22 mouse cellular contexts compared by ENCODE assay signal in the genomic region with DNA sequence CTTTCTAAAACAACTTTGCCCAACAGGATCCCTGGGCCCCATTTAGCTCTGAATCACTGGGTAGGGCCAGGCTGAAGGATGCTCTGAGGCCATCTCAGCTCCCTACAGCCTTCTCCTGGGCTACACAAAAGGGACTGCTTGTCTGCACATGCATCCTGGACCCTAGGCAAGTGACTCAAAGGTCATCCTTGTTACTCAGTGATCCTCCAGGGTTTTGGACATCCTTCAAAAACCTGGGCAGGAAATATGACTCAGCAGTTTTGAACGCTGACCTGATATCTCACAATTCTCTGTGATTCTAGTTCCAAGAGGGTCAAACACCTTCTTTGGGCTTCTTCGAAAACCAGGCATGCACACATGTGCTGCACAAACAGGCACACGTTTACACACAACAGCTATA. TPM values are rescaled to one million over a fixed set of nuclear protein-coding genes. Genes with fewer than 3 reads are reported as not detected.
A peak's percentile ranks its signal among the peaks of the same experiment; 100 is the strongest.
DNase-seq lines count a peak whose midpoint lies in the region; ATAC-seq and TF ChIP-seq lines count a peak whose summit lies in the region.
"Had no signal": no experiment of that assay in that cellular context is flagged by ENCODE, and none has a peak within 500 bp of the region (broad histone marks: within the 10 kb centered on the region; RNA-seq: fewer than 3 reads in every experiment).

No protein-coding gene starts in this region.

- H3K27me3 ChIP-seq in kidney, embryonic 14.5 days (ENCODE audit: control insufficient read depth, insufficient read depth, low read length), result no peaks in the 10 kb centered on the region
- no peaks in the 10 kb centered on the region for H3K27me3 ChIP-seq in ES-Bruce4 (ENCODE audit: control insufficient read depth, insufficient read depth, low read length, poor library complexity, severe bottlenecking)
- H3K27me3 ChIP-seq: limb, embryonic 15.5 days had no signal

- H3K36me3 ChIP-seq in kidney, embryonic 14.5 days (ENCODE audit: control insufficient read depth, insufficient read depth, low read length), result no peaks in the 10 kb centered on the region
- no peaks in the 10 kb centered on the region for H3K36me3 ChIP-seq in ES-Bruce4 (ENCODE audit: control insufficient read depth, insufficient read depth, low read length, poor library complexity, severe bottlenecking)
- H3K36me3 ChIP-seq: limb, embryonic 15.5 days had no signal

- H3K27ac ChIP-seq in kidney, embryonic 14.5 days (ENCODE audit: low read depth, low read length), result no peak overlapping the region
- peak overlapping the region; percentile 22 for H3K27ac ChIP-seq in ES-Bruce4 (ENCODE audit: insufficient read depth, low read length)
- H3K27ac ChIP-seq: hindbrain, postnatal 0 days; layer of hippocampus, adult 2 months; limb, embryonic 15.5 days had no signal

- ATAC-seq in kidney, embryonic 14.5 days (ENCODE audit: low FRiP score, low TSS enrichment), result no peak
- ATAC-seq: forebrain, embryonic 14.5 days; hindbrain, postnatal 0 days; intestine, postnatal 0 days had no signal

- H3K4me3 ChIP-seq in kidney, embryonic 14.5 days (ENCODE audit: low read length), result no peak overlapping the region
- no peak overlapping the region for H3K4me3 ChIP-seq in ES-Bruce4 (ENCODE audit: low read depth, low read length)
- H3K4me3 ChIP-seq: layer of hippocampus, adult 2 months; limb, embryonic 15.5 days had no signal

- TF ChIP-seq POLR2A in ES-Bruce4 (IDR thresholded peaks at IDR 0.05; ENCODE audit: insufficient read depth, low read length), result no peak

- H3K4me1 ChIP-seq in kidney, embryonic 14.5 days (ENCODE audit: control insufficient read depth, insufficient read depth, low read length), result no peaks in the 10 kb centered on the region
- peaks cover 6% of the 10 kb centered on the region for H3K4me1 ChIP-seq in ES-Bruce4 (ENCODE audit: control insufficient read depth, insufficient read depth, low read length)
- H3K4me1 ChIP-seq: limb, embryonic 15.5 days had no signal

- no peak for TF ChIP-seq CTCF in ES-Bruce4 (IDR thresholded peaks at IDR 0.05; ENCODE audit: low read depth, low read length)

- H3K4me2 ChIP-seq in kidney, embryonic 14.5 days (replicated peaks; ENCODE audit: low read depth, low read length), result no peak overlapping the region
- H3K4me2 ChIP-seq: limb, embryonic 15.5 days had no signal

- DNase-seq in kidney, adult 9 months, result peak; percentile 41
- DNase-seq in 416B (ENCODE audit: low read depth) (peak; percentile 63), adipocyte (ENCODE audit: low spot score) (peak; percentile 48)
- DNase-seq in embryo, embryonic 9.5 days (ENCODE audit: extremely low spot score), result no peak
- no peak for DNase-seq in cerebellum, postnatal 36 days
- DNase-seq: cerebellum, adult 8-10 months; gastrocnemius, postnatal 14 days; kidney, postnatal 14 days; layer of hippocampus, postnatal 36 days; lung, postnatal 14 days; retina, postnatal 1 day; right cerebral cortex, postnatal 4 days; thymus, adult 2 months had no signal

- 83% methylated on average over 3 of the region's 3 CpGs for WGBS in kidney, embryonic 14.5 days

- no peak for TF ChIP-seq EP300 in ES-Bruce4 (IDR thresholded peaks at IDR 0.05; ENCODE audit: insufficient read depth, low read depth, low read length)

- no peaks in the 10 kb centered on the region for H3K9me3 ChIP-seq in kidney, embryonic 14.5 days (ENCODE audit: control insufficient read depth, low read length)
- H3K9me3 ChIP-seq in ES-Bruce4 (replicated peaks; ENCODE audit: control insufficient read depth, insufficient read depth, low read length, poor library complexity, severe bottlenecking), result no peaks in the 10 kb centered on the region
- H3K9me3 ChIP-seq: limb, embryonic 15.5 days had no signal

- no peak overlapping the region for H3K9ac ChIP-seq in kidney, embryonic 14.5 days (ENCODE audit: low read depth, low read length)
- H3K9ac ChIP-seq in ES-Bruce4 (ENCODE audit: low read depth, poor library complexity, severe bottlenecking), result no peak overlapping the region
- H3K9ac ChIP-seq: limb, embryonic 15.5 days had no signal

RNA-seq across cellular contexts. Expression of a gene that starts 7.4 kb away (rescaled TPM):
- 270 and 326 TPM in 2 replicates for polyA plus RNA-seq in kidney, embryonic 14.5 days (2014; fragmentation: Nextera tagmentation; extraction: Ambion mirVana)
- polyA plus RNA-seq in ES-Bruce4 (2011; ENCODE audit: insufficient read depth, insufficient read length, low read depth, missing spikeins), result 90.7 and 92.6 TPM in 2 replicates

RNA-seq across cellular contexts. Expression of a gene that starts 25.3 kb away (rescaled TPM):
- polyA plus RNA-seq in kidney, embryonic 14.5 days (2014; fragmentation: Nextera tagmentation; extraction: Ambion mirVana), result 13.5 and 17.5 TPM in 2 replicates
- polyA plus RNA-seq in ES-Bruce4 (2011; ENCODE audit: insufficient read depth, insufficient read length, low read depth, missing spikeins), result 5.9 and 6.6 TPM in 2 replicates

RNA-seq across cellular contexts. Expression of a gene that starts 26.8 kb away (rescaled TPM):
- polyA plus RNA-seq in kidney, embryonic 14.5 days (2014; fragmentation: Nextera tagmentation; extraction: Ambion mirVana), result 32.2 and 40.0 TPM in 2 replicates
- polyA plus RNA-seq in ES-Bruce4 (2011; ENCODE audit: insufficient read depth, insufficient read length, low read depth, missing spikeins), result 49.1 and 54.6 TPM in 2 replicates

RNA-seq across cellular contexts. Expression of a gene that starts 26.9 kb away (rescaled TPM):
- 12.5 and 16.0 TPM in 2 replicates for polyA plus RNA-seq in kidney, embryonic 14.5 days (2014; fragmentation: Nextera tagmentation; extraction: Ambion mirVana)
- 8.7 and 10.6 TPM in 2 replicates for polyA plus RNA-seq in ES-Bruce4 (2011; ENCODE audit: insufficient read depth, insufficient read length, low read depth, missing spikeins)

RNA-seq across cellular contexts. Expression of a gene that starts 54.8 kb away (rescaled TPM):
- polyA plus RNA-seq in kidney, embryonic 14.5 days (2014; fragmentation: Nextera tagmentation; extraction: Ambion mirVana), result 1.3 and 2.2 TPM in 2 replicates
- polyA plus RNA-seq in ES-Bruce4 (2011; ENCODE audit: insufficient read depth, insufficient read length, low read depth, missing spikeins), result 2.7 and 3.7 TPM in 2 replicates
- polyA plus RNA-seq: forebrain, embryonic 14.5 days; intestine, postnatal 0 days; liver, embryonic 16.5 days; midbrain, postnatal 0 days had no signal

Comparison
In these comparisons a context has a peak if more than half of its experiments do, and no peak if none do; other contexts are left out.
1. DNase-seq: peak in kidney, adult 9 months (single experiment), 416B (single experiment) and adipocyte (single experiment); none in embryo, embryonic 9.5 days (single experiment) and cerebellum, postnatal 36 days (0 of 2).